Mouse (Mus musculus) limb, embryonic 14.5 days (tissue): Measurements from ENCODE around the gene Ap3m1. TPM values are rescaled to one million over a fixed set of nuclear protein-coding genes. Genes with fewer than 3 reads are reported as not detected.

ENCODE experiments used
- ATAC-seq: fragments of 200-750 bp; cut with Nextera tagmentation; 2 replicates; pipeline ENCODE4 v1.8.0; 2017; ENCODE audit warnings: low read depth, moderate number of reproducible peaks, moderate TSS enrichment; ENCODE audit not compliant: low FRiP score
- DNase-seq: peaks from one replicate; pipeline ENCODE4 v3.0.0-alpha.2; 2015; ENCODE audit warnings: low spot score
- H3K27ac ChIP-seq: fragments of 300-500 bp; sonication (generic); replicated peaks from 2 replicates; pipeline ENCODE4 v1.5.1; 2014; ENCODE audit warnings: low read depth, mild to moderate bottlenecking, low read length, moderate library complexity, mixed read lengths
- H3K27me3 ChIP-seq: fragments of 300-500 bp; sonication (generic); 2 replicates; pipeline ENCODE4 v1.6.1; 2014; ENCODE audit warnings: low read length, mixed read lengths; ENCODE audit not compliant: control insufficient read depth, insufficient read depth
- H3K36me3 ChIP-seq: fragments of 300-500 bp; sonication (generic); 2 replicates; pipeline ENCODE4 v1.6.1; 2014; ENCODE audit warnings: mild to moderate bottlenecking, low read length, moderate library complexity, mixed read lengths; ENCODE audit not compliant: control insufficient read depth, insufficient read depth
- H3K4me1 ChIP-seq: fragments of 300-500 bp; sonication (generic); 2 replicates; pipeline ENCODE4 v1.6.1; 2014; ENCODE audit warnings: antibody characterized with exemption, low read length, mixed read lengths; ENCODE audit not compliant: control insufficient read depth, insufficient read depth
- H3K4me2 ChIP-seq: fragments of 300-500 bp; sonication (generic); replicated peaks from 2 replicates; pipeline ENCODE4 v1.6.1; 2014; ENCODE audit warnings: low read depth, mild to moderate bottlenecking, low read length, moderate library complexity; ENCODE audit not compliant: severe bottlenecking
- H3K4me3 ChIP-seq: fragments of 300-500 bp; sonication (generic); replicated peaks from 2 replicates; pipeline ENCODE4 v1.5.1; 2014; ENCODE audit warnings: low read length
- H3K9ac ChIP-seq: fragments of 300-500 bp; sonication (generic); 2 replicates; pipeline ENCODE4 v1.6.1; 2014; ENCODE audit warnings: mild to moderate bottlenecking, low read depth, low read length, moderate library complexity; ENCODE audit not compliant: severe bottlenecking
- H3K9me3 ChIP-seq: fragments of 300-500 bp; sonication (generic); 2 replicates; pipeline ENCODE4 v1.6.1; 2016; ENCODE audit warnings: low read length; ENCODE audit not compliant: control insufficient read depth
- POLR2A ChIP-seq: fragments of 200-500 bp; IDR thresholded peaks from 2 replicates; pipeline ENCODE4 v1.8.0; 2012; ENCODE audit warnings: inconsistent platforms, mild to moderate bottlenecking, moderate library complexity, borderline replicate concordance; ENCODE audit not compliant: insufficient read depth, insufficient read length; ENCODE audit errors: extremely low read depth
- WGBS: fragments of 180-500 bp; shearing (Covaris S2); extraction: QIAGEN DNeasy Blood & Tissue Kit; methylation state at CpG from one replicate; pipeline ENCODE4 v1.1.7; 2014; 5-methylcytosine and 5-hydroxymethylcytosine counted together
- polyA plus RNA-seq, 2 experiments: library from polyadenylated mRNA; depleted of rRNA in 1 of 2; stranded (reverse) in 1 of 2; unstranded in 1 of 2; fragments of >200 nt; fragmentation: Nextera tagmentation in 1 of 2; extraction: Ambion mirVana in 1 of 2; gene quantifications; 2 replicates each; pipeline versions ENCODE4 v1.2.1 to v1.2.3; 2012 to 2014

Gene Ap3m1
- polyA plus RNA-seq, 2 experiments = 76.4 to 86.6 TPM

DNA sequence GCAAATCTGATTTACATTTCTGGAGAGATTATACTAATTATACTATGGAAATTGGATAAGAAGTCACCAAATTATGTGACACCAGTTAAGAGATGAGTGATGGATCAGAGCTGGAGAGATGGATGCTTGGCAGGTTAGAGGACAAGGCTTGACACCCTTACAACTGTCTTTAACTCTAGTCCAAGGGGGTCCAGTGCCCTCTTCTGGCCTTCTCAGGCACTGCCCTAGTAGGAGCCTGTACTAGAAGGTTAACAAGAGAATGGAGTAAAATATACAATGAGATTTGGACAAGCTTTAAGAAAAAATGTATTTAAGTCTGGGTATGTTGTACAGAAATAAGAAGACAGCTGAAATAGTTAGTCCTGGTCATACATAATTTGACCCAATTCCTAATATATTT, 3.4 kb downstream of the Ap3m1 start:
- no peak overlapping the region for H3K4me3 ChIP-seq
- no peak overlapping the region for H3K27ac ChIP-seq
- no peak for ATAC-seq
- H3K9ac ChIP-seq = no peak overlapping the region
- H3K9me3 ChIP-seq = no peaks in the 10 kb centered on the region
- no peak for TF ChIP-seq POLR2A
- 0 out of 2 replicates have a peak, but pooled peaks cover 3% of the 10 kb centered on the region for H3K4me1 ChIP-seq
- DNase-seq = no peak
- no peaks in the 10 kb centered on the region for H3K27me3 ChIP-seq
- H3K4me2 ChIP-seq = no peak overlapping the region
- H3K36me3 ChIP-seq = peaks cover 15% of the 10 kb centered on the region

DNA sequence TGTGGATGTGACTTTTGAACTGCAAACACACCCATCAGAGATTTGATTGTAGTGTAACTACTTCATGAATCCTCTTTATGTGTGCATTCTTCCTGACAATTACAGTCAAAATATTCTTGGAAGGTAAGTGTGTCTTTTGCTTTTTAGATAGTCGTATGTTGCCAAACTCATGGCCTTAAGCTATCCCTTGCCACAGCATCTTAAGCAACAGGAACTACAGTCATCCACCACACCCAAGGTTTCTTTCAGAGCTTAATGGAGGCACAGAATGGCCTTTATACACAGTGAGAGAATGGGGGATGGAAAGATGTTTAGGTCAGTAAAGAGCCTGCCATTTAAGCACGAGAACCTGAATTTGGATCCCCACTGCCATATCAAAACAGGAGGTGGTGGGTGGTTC, 4.5 kb downstream of the Ap3m1 start:
- no peak overlapping the region for H3K4me3 ChIP-seq
- 86% methylated on average over 2 of the region's 2 CpGs for WGBS
- no peaks in the 10 kb centered on the region for H3K9me3 ChIP-seq
- H3K27ac ChIP-seq = no peak overlapping the region
- no peak overlapping the region for H3K9ac ChIP-seq
- ATAC-seq (no peak), DNase-seq (no peak)
- TF ChIP-seq POLR2A = no peak
- H3K4me1 ChIP-seq = 0 out of 2 replicates have a peak, but pooled peaks cover 3% of the 10 kb centered on the region
- H3K27me3 ChIP-seq = no peaks in the 10 kb centered on the region
- peaks cover 15% of the 10 kb centered on the region for H3K36me3 ChIP-seq
- no peak overlapping the region for H3K4me2 ChIP-seq

GRCm38 (mm10) chr14:21039623-21040022, 12.7 kb downstream of the Ap3m1 start:
- no peak for DNase-seq
- TF ChIP-seq POLR2A = no peak
- H3K4me2 ChIP-seq = no peak overlapping the region
- ATAC-seq = no peak
- peaks cover 44% of the 10 kb centered on the region for H3K36me3 ChIP-seq
- 90% methylated on average over 4 of the region's 4 CpGs for WGBS
- H3K4me1 ChIP-seq = no peaks in the 10 kb centered on the region
- H3K9ac ChIP-seq = no peak overlapping the region
- H3K27me3 ChIP-seq = no peaks in the 10 kb centered on the region
- no peak overlapping the region for H3K27ac ChIP-seq
- no peak overlapping the region for H3K4me3 ChIP-seq
- H3K9me3 ChIP-seq = no peaks in the 10 kb centered on the region

DNA sequence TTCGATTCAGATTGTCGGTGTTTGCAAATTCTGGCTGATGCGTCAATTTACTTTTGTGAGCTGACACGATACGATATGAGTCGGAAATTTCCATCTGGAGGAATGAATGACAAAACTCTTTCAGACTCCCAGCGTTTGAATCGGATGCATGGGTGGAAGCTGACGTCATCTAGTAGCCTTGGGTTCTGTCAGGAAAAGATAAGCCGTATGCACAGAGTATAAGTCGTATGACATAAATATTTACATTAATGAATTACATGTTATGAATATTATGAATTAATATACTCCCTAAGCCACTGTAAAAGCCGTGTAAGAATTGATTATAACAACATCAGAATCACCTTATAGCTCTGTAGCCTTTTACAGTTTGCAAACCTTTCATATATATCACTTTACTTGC, 13.2 kb downstream of the Ap3m1 start:
- H3K4me2 ChIP-seq = no peak overlapping the region
- H3K27ac ChIP-seq = no peak overlapping the region
- H3K27me3 ChIP-seq = no peaks in the 10 kb centered on the region
- ATAC-seq (no peak), DNase-seq (no peak)
- TF ChIP-seq POLR2A = no peak
- H3K4me1 ChIP-seq = no peaks in the 10 kb centered on the region
- H3K4me3 ChIP-seq = no peak overlapping the region
- peaks cover 45% of the 10 kb centered on the region for H3K36me3 ChIP-seq
- H3K9me3 ChIP-seq = no peaks in the 10 kb centered on the region
- 93% methylated on average over 12 of the region's 12 CpGs for WGBS
- H3K9ac ChIP-seq = no peak overlapping the region

GRCm38 (mm10) chr14:21034791-21035190, 17.5 kb downstream of the Ap3m1 start:
- H3K36me3 ChIP-seq = peaks cover 59% of the 10 kb centered on the region

GRCm38 (mm10) chr14:21034271-21034670, 18.0 kb downstream of the Ap3m1 start:
- Histone ChIP-seq H3K27me3 (no peaks in the 10 kb centered on the region), H3K4me2 (no peak overlapping the region), H3K27ac (no peak overlapping the region), H3K36me3 (peaks cover 57% of the 10 kb centered on the region), H3K9ac (no peak overlapping the region), H3K4me3 (no peak overlapping the region), H3K9me3 (no peaks in the 10 kb centered on the region), H3K4me1 (peaks cover 3% of the 10 kb centered on the region; the same call in 1 of the 2 replicates)
- DNase-seq = no peak
- WGBS = 92% methylated on average over 4 of the region's 4 CpGs
- TF ChIP-seq POLR2A = no peak
- ATAC-seq = no peak

More at GRCm38 (mm10) chr14:21034791-21035190, 17.5 kb downstream of the Ap3m1 start:
- Histone ChIP-seq H3K4me3 (no peak overlapping the region), H3K4me1 (peaks cover 3% of the 10 kb centered on the region; the same call in 1 of the 2 replicates), H3K9ac (no peak overlapping the region), H3K27ac (no peak overlapping the region), H3K27me3 (no peaks in the 10 kb centered on the region), H3K9me3 (no peaks in the 10 kb centered on the region), H3K4me2 (no peak overlapping the region)
- no peak for DNase-seq
- ATAC-seq = no peak
- no peak for TF ChIP-seq POLR2A
- 88% methylated on average over 3 of the region's 3 CpGs for WGBS
